ENCODE assay signal across 8 mouse cellular contexts in the genomic region with DNA sequence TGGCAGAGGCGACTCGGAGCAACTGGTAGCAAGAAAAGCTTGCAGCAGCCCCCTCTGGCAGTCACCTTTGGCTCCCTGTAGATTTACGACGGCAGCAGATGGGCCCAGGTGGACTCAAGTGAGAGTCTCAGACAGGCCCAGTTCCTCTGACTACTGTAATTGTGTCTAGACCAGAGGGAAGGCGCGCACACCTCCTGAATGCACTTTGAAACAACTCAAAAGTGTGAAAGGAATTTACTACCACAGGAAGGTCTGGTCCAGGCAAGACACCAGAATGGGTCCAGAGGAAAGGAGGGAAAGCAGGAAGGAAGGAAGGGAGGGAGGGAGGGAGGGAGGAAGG.
DNase-seq lines count a peak whose midpoint lies in the region; ATAC-seq and TF ChIP-seq lines count a peak whose summit lies in the region.

No protein-coding gene starts in this region.

- peak overlapping the region; percentile 67 for H3K4me2 ChIP-seq in liver, embryonic 13.5 days
- peak overlapping the region; percentile 56 for H3K4me2 ChIP-seq in stomach, postnatal 0 days (replicated peaks; ENCODE audit: low read depth)

- H3K27ac ChIP-seq in spleen, adult 2 months (ENCODE audit: insufficient read depth, low read length), result no peak overlapping the region
- H3K27ac ChIP-seq in liver, embryonic 13.5 days, result peak overlapping the region; percentile 50
- H3K27ac ChIP-seq in stomach, postnatal 0 days (replicated peaks), result 0 out of 2 replicates have a peak overlapping the region, but pooled peaks have one; percentile 49

- H3K9ac ChIP-seq in liver, embryonic 13.5 days, result peak overlapping the region; percentile 56
- no peak overlapping the region for H3K9ac ChIP-seq in stomach, postnatal 0 days (ENCODE audit: low read length)

- TF ChIP-seq POLR2A in spleen, adult 2 months (IDR thresholded peaks at IDR 0.05; ENCODE audit: low read depth, low read length), result no peak

- no peaks in the 10 kb centered on the region for H3K36me3 ChIP-seq in spleen, adult 2 months (ENCODE audit: control insufficient read depth, insufficient read depth, low read length)
- H3K36me3 ChIP-seq in liver, embryonic 13.5 days, result no peaks in the 10 kb centered on the region
- no peaks in the 10 kb centered on the region for H3K36me3 ChIP-seq in stomach, postnatal 0 days (ENCODE audit: control insufficient read depth, insufficient read depth, low read length)

- no peak for TF ChIP-seq EP300 in stomach, postnatal 0 days (optimal IDR thresholded peaks at IDR 0.05)

- H3K4me1 ChIP-seq in spleen, adult 2 months (ENCODE audit: control insufficient read depth, insufficient read depth, insufficient read length), result no peaks in the 10 kb centered on the region; the same call in none of the 2 replicates
- peaks cover 55% of the 10 kb centered on the region for H3K4me1 ChIP-seq in liver, embryonic 13.5 days (replicated peaks)
- no peaks in the 10 kb centered on the region for H3K4me1 ChIP-seq in stomach, postnatal 0 days (replicated peaks; ENCODE audit: control insufficient read depth, insufficient read depth)

- H3K9me3 ChIP-seq in liver, embryonic 13.5 days (replicated peaks), result no peaks in the 10 kb centered on the region
- H3K9me3 ChIP-seq in stomach, postnatal 0 days (ENCODE audit: control insufficient read depth, low read length), result no peaks in the 10 kb centered on the region

- H3K4me3 ChIP-seq in spleen, adult 2 months (ENCODE audit: extremely low read depth, insufficient read depth, insufficient read length), result peak overlapping the region; percentile 45; the same call in 1 of the 2 replicates
- H3K4me3 ChIP-seq in liver, embryonic 13.5 days (replicated peaks), result peak overlapping the region; percentile 48
- peak overlapping the region; percentile 27; the same call in 1 of the 2 replicates for H3K4me3 ChIP-seq in stomach, postnatal 0 days (ENCODE audit: low read depth, low read length)

- peak; percentile 51 for DNase-seq in gastrocnemius, postnatal 25 days
- DNase-seq in gastrocnemius, postnatal 10 days, result no peak
- DNase-seq in spleen, adult 2 months (ENCODE audit: low read depth in 1 of 2, low spot score in 2 of 2), result no peak
- no peak for DNase-seq in spleen, adult 18-20 months
- no peak for DNase-seq in liver, embryonic 13.5 days
- no peak for DNase-seq in stomach, postnatal 0 days (ENCODE audit: low spot score)
- DNase-seq in frontal cortex, postnatal 14 days (ENCODE audit: low spot score in 2 of 2), result no peak
- no peak for DNase-seq in embryo, embryonic 10.5 days (ENCODE audit: low spot score)

- 38% methylated on average over 6 of the region's 6 CpGs for WGBS in spleen, adult 2 months
- 19% methylated on average over 6 of the region's 6 CpGs for WGBS in liver, embryonic 13.5 days (ENCODE audit: insufficient replicate concordance)
- WGBS in stomach, postnatal 0 days, result 46% methylated on average over 6 of the region's 6 CpGs

- H3K27me3 ChIP-seq in spleen, adult 2 months (ENCODE audit: control insufficient read depth, insufficient read depth, low read length), result no peaks in the 10 kb centered on the region
- H3K27me3 ChIP-seq in liver, embryonic 13.5 days, result no peaks in the 10 kb centered on the region
- no peaks in the 10 kb centered on the region for H3K27me3 ChIP-seq in stomach, postnatal 0 days (ENCODE audit: control insufficient read depth, insufficient read depth, low read length)

- TF ChIP-seq CTCF in spleen, adult 2 months (IDR thresholded peaks at IDR 0.05; ENCODE audit: extremely low read depth, insufficient read depth, insufficient read length, insufficient replicate concordance), result no peak
- TF ChIP-seq CTCF in stomach, postnatal 0 days (IDR thresholded peaks at IDR 0.05; ENCODE audit: low read depth), result no peak

- ATAC-seq in liver, embryonic 13.5 days (ENCODE audit: low read depth), result no peak; the same call in 1 of the 2 replicates
- ATAC-seq in stomach, postnatal 0 days (ENCODE audit: low FRiP score, low TSS enrichment), result no peak; the same call in 1 of the 2 replicates
